Mouse (Mus musculus) MEL (cell line): ENCODE measurements around the gene Ctbs. TPM values are rescaled to one million over a fixed set of nuclear protein-coding genes. Genes with fewer than 3 reads are reported as not detected.

Source experiments
- DNase-seq: peaks from one replicate; pipeline ENCODE4 v3.0.0; 2011; ENCODE audit warnings: low read depth, low spot score
- H3K27ac ChIP-seq: 2 replicates; pipeline ENCODE4 v1.5.1; 2012; ENCODE audit warnings: low read depth, mild to moderate bottlenecking, control low read depth, low read length, moderate library complexity; ENCODE audit not compliant: control insufficient read depth
- H3K27me3 ChIP-seq, 2 experiments: fragments of 150-350 bp in 1 of 2; sonication (generic) in 1 of 2; 2 replicates each; pipeline ENCODE4 v1.6.1; 2012; ENCODE audit warnings: low read length in 2 of 2, mild to moderate bottlenecking in 2 of 2, improper control_type of control experiment in 1 of 2, moderate library complexity in 1 of 2; ENCODE audit not compliant: insufficient read depth in 2 of 2, control insufficient read depth in 1 of 2
- H3K36me3 ChIP-seq, 2 experiments: 2 replicates each; pipeline ENCODE4 v1.6.1; 2012 to 2014; ENCODE audit warnings: low read length in 2 of 2, improper control_type of control experiment in 1 of 2, inconsistent platforms in 1 of 2, mild to moderate bottlenecking in 1 of 2; ENCODE audit not compliant: insufficient read depth in 2 of 2, control insufficient read depth in 1 of 2
- H3K4me1 ChIP-seq, 2 experiments: fragments of 150-350 bp in 1 of 2; sonication (generic) in 1 of 2; 2 replicates each; pipeline ENCODE4 v1.6.1; 2012; ENCODE audit warnings: low read length in 2 of 2, improper control_type of control experiment in 1 of 2, mild to moderate bottlenecking in 1 of 2; ENCODE audit not compliant: insufficient read depth in 2 of 2, control insufficient read depth in 1 of 2
- H3K4me3 ChIP-seq, 2 experiments: fragments of 150-350 bp in 1 of 2; sonication (generic) in 1 of 2; 2 replicates each; pipeline ENCODE4 v1.5.1; 2012; ENCODE audit warnings: low read depth in 2 of 2, low read length in 2 of 2, mild to moderate bottlenecking in 2 of 2, moderate library complexity in 2 of 2, control low read depth in 1 of 2, improper control_type of control experiment in 1 of 2; ENCODE audit not compliant: control insufficient read depth in 1 of 2, insufficient read depth in 1 of 2
- H3K79me2 ChIP-seq: 2 replicates; pipeline ENCODE4 v1.6.1; 2012; ENCODE audit warnings: mild to moderate bottlenecking, low read length, moderate library complexity; ENCODE audit not compliant: control insufficient read depth, poor library complexity, insufficient read depth
- H3K9ac ChIP-seq: 2 replicates; pipeline ENCODE4 v1.6.1; 2012; ENCODE audit warnings: low read depth, mild to moderate bottlenecking, control low read depth, low read length, moderate library complexity; ENCODE audit not compliant: control insufficient read depth, poor library complexity, severe bottlenecking
- H3K9me3 ChIP-seq: fragments of 150-350 bp; sonication (generic); replicated peaks from 2 replicates; pipeline ENCODE4 v1.6.1; 2012; ENCODE audit warnings: mild to moderate bottlenecking, low read length, improper control_type of control experiment, moderate library complexity; ENCODE audit not compliant: insufficient read depth
- BHLHE40 ChIP-seq: IDR thresholded peaks from 2 replicates; pipeline ENCODE4 v1.6.1; 2012; ENCODE audit warnings: low read depth, mild to moderate bottlenecking, inconsistent platforms, low read length, improper control_type of control experiment, borderline replicate concordance
- CTCF ChIP-seq, 3 experiments: IDR thresholded peaks in 2 of 3; conservative IDR thresholded peaks in 1 of 3; 2 replicates each; pipeline ENCODE4 v1.5.1; 2011 to 2012; ENCODE audit warnings: low read length in 3 of 3, low read depth in 2 of 3, mild to moderate bottlenecking in 2 of 3, improper control_type of control experiment in 1 of 3, inconsistent platforms in 1 of 3, mixed read lengths in 1 of 3, moderate library complexity in 1 of 3; ENCODE audit not compliant: control insufficient read depth in 1 of 3, insufficient read depth in 1 of 3, poor library complexity in 1 of 3, severe bottlenecking in 1 of 3
- E2F4 ChIP-seq: IDR thresholded peaks from 2 replicates; pipeline ENCODE4 v1.6.1; 2011; ENCODE audit warnings: low read depth, low read length, improper control_type of control experiment, borderline replicate concordance
- ELF1 ChIP-seq: IDR thresholded peaks from 2 replicates; pipeline ENCODE4 v1.6.1; 2014; ENCODE audit warnings: low read depth, mild to moderate bottlenecking, inconsistent platforms, low read length, improper control_type of control experiment, moderate library complexity
- EP300 ChIP-seq, 2 experiments: IDR thresholded peaks; 2 replicates each; pipeline ENCODE4 v1.6.1; 2011; ENCODE audit warnings: improper control_type of control experiment in 2 of 2, low read length in 2 of 2, low read depth in 1 of 2, mild to moderate bottlenecking in 1 of 2
- HCFC1 ChIP-seq: IDR thresholded peaks from 2 replicates; pipeline ENCODE4 v1.6.1; 2012; ENCODE audit warnings: low read depth, mild to moderate bottlenecking, inconsistent platforms, low read length, improper control_type of control experiment, moderate library complexity
- KAT2A ChIP-seq: conservative IDR thresholded peaks from 2 replicates; pipeline ENCODE4 v1.6.1; 2012; ENCODE audit warnings: low read depth, low read length, improper control_type of control experiment, inconsistent platforms
- MAFK ChIP-seq: IDR thresholded peaks from 2 replicates; pipeline ENCODE4 v1.6.1; 2011; ENCODE audit warnings: low read depth, mild to moderate bottlenecking, low read length, improper control_type of control experiment, borderline replicate concordance
- MEF2A ChIP-seq: IDR thresholded peaks from 2 replicates; pipeline ENCODE4 v1.6.1; 2014; ENCODE audit warnings: low read depth, mild to moderate bottlenecking, inconsistent platforms, low read length, improper control_type of control experiment; ENCODE audit not compliant: poor library complexity, insufficient replicate concordance, severe bottlenecking; ENCODE audit errors: extremely low read depth
- NELFE ChIP-seq: IDR thresholded peaks from 2 replicates; pipeline ENCODE4 v1.6.1; 2011; ENCODE audit warnings: low read depth, low read length, improper control_type of control experiment
- POLR2A ChIP-seq, 2 experiments: IDR thresholded peaks; 2 replicates each; pipeline ENCODE4 v1.6.1; 2011 to 2012; ENCODE audit warnings: low read length in 2 of 2, mild to moderate bottlenecking in 2 of 2, control low read depth in 1 of 2, improper control_type of control experiment in 1 of 2, low read depth in 1 of 2, moderate library complexity in 1 of 2; ENCODE audit not compliant: control insufficient read depth in 1 of 2, insufficient read depth in 1 of 2, poor library complexity in 1 of 2
- POLR2AphosphoS5 ChIP-seq: IDR thresholded peaks from 2 replicates; pipeline ENCODE4 v1.6.1; 2012; ENCODE audit warnings: low read depth, borderline replicate concordance, mild to moderate bottlenecking, inconsistent platforms, low read length, moderate library complexity, mixed read lengths
- RAD21 ChIP-seq: IDR thresholded peaks from 2 replicates; pipeline ENCODE4 v1.6.1; 2011; ENCODE audit warnings: mild to moderate bottlenecking, low read depth, low read length, improper control_type of control experiment
- SIN3A ChIP-seq: IDR thresholded peaks from 2 replicates; pipeline ENCODE4 v1.6.1; 2012; ENCODE audit warnings: low read length, improper control_type of control experiment, inconsistent platforms
- SMC3 ChIP-seq: IDR thresholded peaks from 2 replicates; pipeline ENCODE4 v1.6.1; 2011; ENCODE audit warnings: low read depth, low read length, improper control_type of control experiment
- TAL1 ChIP-seq: IDR thresholded peaks from 2 replicates; pipeline ENCODE4 v1.6.1; 2012; ENCODE audit warnings: mild to moderate bottlenecking, inconsistent platforms, low read length, moderate library complexity, mixed read lengths
- TBP ChIP-seq: IDR thresholded peaks from 2 replicates; pipeline ENCODE4 v1.8.0; 2011; ENCODE audit warnings: low read depth, low read length, improper control_type of control experiment
- TCF12 ChIP-seq: IDR thresholded peaks from 2 replicates; pipeline ENCODE4 v1.6.1; 2014; ENCODE audit warnings: low read depth, mild to moderate bottlenecking, inconsistent platforms, low read length, improper control_type of control experiment, moderate library complexity
- USF2 ChIP-seq, 2 experiments: IDR thresholded peaks; 2 replicates each; pipeline ENCODE4 v1.6.1; 2011 to 2012; ENCODE audit warnings: improper control_type of control experiment in 2 of 2, low read length in 2 of 2, borderline replicate concordance in 1 of 2, inconsistent platforms in 1 of 2, low read depth in 1 of 2, mild to moderate bottlenecking in 1 of 2; ENCODE audit not compliant: insufficient read depth in 1 of 2
- ZC3H11A ChIP-seq: IDR thresholded peaks from 2 replicates; pipeline ENCODE4 v1.6.1; 2012; ENCODE audit warnings: low read depth, mild to moderate bottlenecking, inconsistent platforms, low read length, improper control_type of control experiment
- ZKSCAN1 ChIP-seq: IDR thresholded peaks from 2 replicates; pipeline ENCODE4 v1.6.1; 2012; ENCODE audit warnings: low read depth, mild to moderate bottlenecking, inconsistent platforms, low read length, improper control_type of control experiment, moderate library complexity
- polyA plus RNA-seq, 2 experiments: library from polyadenylated mRNA; stranded (reverse) in 1 of 2; unstranded in 1 of 2; fragments of >175 nt in 1 of 2; fragments of >200 nt in 1 of 2; gene quantifications; 2 replicates each; pipeline versions ENCODE4 v1.2.1 to v1.2.4; 2012; ENCODE audit warnings: low replicate concordance in 2 of 2, low read depth in 1 of 2; ENCODE audit not compliant: insufficient read length in 2 of 2, insufficient read depth in 1 of 2, missing spikeins in 1 of 2
- total RNA-seq: library from RNA; depleted of rRNA; stranded (reverse); fragments of 300-350 nt; gene quantifications from 2 replicates; pipeline ENCODE4 v1.2.3, GENCODE M21; 2012

Ctbs gene
- total and polyA plus RNA-seq, 3 experiments, result 3.2 to 5.1 TPM; not detected in 1

GRCm38 (mm10) chr3:146418901-146419300 is 30.7 kb upstream of the Ctbs start (continued):
- no peak for TF ChIP-seq KAT2A

DNA sequence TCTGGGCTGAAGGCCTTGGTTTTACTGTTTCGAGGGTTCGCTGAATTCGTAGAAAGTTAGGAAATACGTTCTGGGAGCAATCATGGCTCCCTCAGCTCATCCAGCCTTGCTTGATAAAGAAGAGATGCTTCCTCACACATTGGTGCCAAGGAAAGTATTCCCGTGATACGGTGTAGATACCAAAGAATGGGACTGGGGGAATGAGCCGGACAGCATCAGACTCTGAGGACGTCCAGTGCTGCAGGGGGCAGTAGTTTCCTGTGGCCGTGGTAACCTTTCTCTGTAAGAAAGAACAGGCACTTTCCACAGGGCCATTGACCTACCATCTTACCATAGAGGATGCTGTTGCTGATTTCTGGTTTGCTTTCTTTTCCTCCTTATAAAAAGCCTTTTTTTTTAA is 30.1 kb upstream of the Ctbs start:
- no peak for DNase-seq
- TF ChIP-seq BHLHE40 (no peak), SMC3 (no peak), USF2 (IDR thresholded peaks at IDR 0.05; ENCODE audit: borderline replicate concordance in 1 of 2, insufficient read depth in 1 of 2, low read depth in 1 of 2, low read length in 2 of 2) (no peak), MEF2A (no peak), TBP (no peak), EP300 (IDR thresholded peaks at IDR 0.05; ENCODE audit: low read depth in 1 of 2, low read length in 2 of 2) (no peak), TCF12 (no peak), RAD21 (no peak), CTCF (IDR thresholded peaks at IDR 0.05 in 2 of 3, conservative IDR thresholded peaks at IDR 0.05 in 1 of 3; ENCODE audit: control insufficient read depth in 1 of 3, insufficient read depth in 1 of 3, low read depth in 2 of 3, low read length in 3 of 3, poor library complexity in 1 of 3, severe bottlenecking in 1 of 3) (no peak), POLR2A (IDR thresholded peaks at IDR 0.05; ENCODE audit: control insufficient read depth in 1 of 2, insufficient read depth in 1 of 2, low read depth in 1 of 2, low read length in 2 of 2, poor library complexity in 1 of 2) (no peak), POLR2AphosphoS5 (no peak), MAFK (no peak), ZKSCAN1 (no peak), HCFC1 (no peak), ZC3H11A (no peak), ELF1 (no peak), TAL1 (no peak), E2F4 (no peak), SIN3A (no peak), NELFE (no peak)
- peaks cover 4 to 32% of the 10 kb centered on the region in 2 experiments for H3K36me3 ChIP-seq
- no peaks in the 10 kb centered on the region for H3K9me3 ChIP-seq
- peaks cover 20 to 32% of the 10 kb centered on the region in 2 experiments for H3K4me1 ChIP-seq
- no peak overlapping the region for H3K9ac ChIP-seq
- no peak overlapping the region for H3K4me3 ChIP-seq
- peak overlapping the region; percentile 53; the same call in 1 of the 2 replicates for H3K27ac ChIP-seq
- H3K79me2 ChIP-seq, result peaks cover 15% of the 10 kb centered on the region; the same call in 1 of the 2 replicates
- H3K27me3 ChIP-seq, result no peaks in the 10 kb centered on the region
